Mouse (Mus musculus): ENCODE measurements around the gene G6pc3.

G6pc3 gene

GRCm38 (mm10) chr11:102219994-102220346 lies 30.6 kb downstream of the G6pc3 start:
- DNase-seq: peak; percentile 80

GRCm38 (mm10) chr11:102220451-102220850 lies 31.0 kb downstream of the G6pc3 start:
- DNase-seq: peak; percentile 62

- peak; percentile 43 for DNase-seq
Measured at GRCm38 (mm10) chr11:102221243-102221953, 32.0 kb downstream of the G6pc3 start.

GRCm38 (mm10) chr11:102221954-102222351 lies 32.5 kb downstream of the G6pc3 start:
- DNase-seq: peak; percentile 77

- peak; percentile 59 for DNase-seq
Measured at GRCm38 (mm10) chr11:102223166-102223565, 33.7 kb downstream of the G6pc3 start.

- DNase-seq: peak; percentile 65
Measured at GRCm38 (mm10) chr11:102224686-102225085, 35.3 kb downstream of the G6pc3 start.

GRCm38 (mm10) chr11:102225221-102225620 lies 35.8 kb downstream of the G6pc3 start:
- DNase-seq: no peak

- peak; percentile 63 for DNase-seq
Measured at GRCm38 (mm10) chr11:102226067-102226978, 36.9 kb downstream of the G6pc3 start.

GRCm38 (mm10) chr11:102227270-102228190 lies 38.1 kb downstream of the G6pc3 start:
- DNase-seq: peak; percentile 48

- DNase-seq: peak; percentile 37
Measured at GRCm38 (mm10) chr11:102228191-102228545, 38.7 kb downstream of the G6pc3 start.

- no peak for DNase-seq
Measured at GRCm38 (mm10) chr11:102228646-102229268, 39.3 kb downstream of the G6pc3 start.

- peak; percentile 71 for DNase-seq
Measured at GRCm38 (mm10) chr11:102229331-102229953, 40.0 kb downstream of the G6pc3 start.

- DNase-seq: peak; percentile 99
Measured at GRCm38 (mm10) chr11:102230006-102230741, 40.8 kb downstream of the G6pc3 start, which contains the start of gene Hdac5. Gene Hdac5, minus strand, starts transcription at chr11:102230166.

- DNase-seq: no peak
Measured at GRCm38 (mm10) chr11:102236022-102236421, 46.6 kb downstream of the G6pc3 start.

- no peak for DNase-seq
Measured at GRCm38 (mm10) chr11:102240636-102241035, 51.2 kb downstream of the G6pc3 start.

GRCm38 (mm10) chr11:102241246-102241645 lies 51.8 kb downstream of the G6pc3 start:
- no peak for DNase-seq

GRCm38 (mm10) chr11:102241874-102242273 lies 52.5 kb downstream of the G6pc3 start:
- DNase-seq: no peak
